ENCODE assay signal across 20 mouse cellular contexts in the genomic region with DNA sequence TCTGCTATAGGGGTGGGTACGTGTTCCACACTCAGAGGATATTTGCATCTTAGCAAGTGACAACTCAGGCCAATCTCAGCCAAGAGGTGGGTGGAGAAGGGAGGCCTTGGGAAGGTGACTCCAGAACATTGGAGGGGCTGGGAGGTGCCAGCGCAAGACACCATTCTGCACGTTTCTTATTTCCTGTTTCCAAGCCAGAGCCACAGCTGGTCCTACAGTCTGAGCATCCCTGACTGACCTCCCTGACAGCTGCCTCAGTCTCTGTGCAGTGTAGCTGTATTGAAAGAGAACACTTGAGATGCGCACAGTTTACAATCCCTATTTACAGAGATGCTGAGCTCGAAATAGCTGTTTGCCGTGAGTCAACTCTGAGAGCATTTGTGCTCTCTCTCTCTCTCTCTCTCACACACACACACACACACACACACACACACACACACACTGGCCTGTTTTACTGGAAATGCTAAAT. TPM values are rescaled to one million over a fixed set of nuclear protein-coding genes. Genes with fewer than 3 reads are reported as not detected.
DNase-seq lines count a peak whose midpoint lies in the region.
"Had no signal": no experiment of that assay in that cellular context is flagged by ENCODE, and none has a peak within 500 bp of the region (broad histone marks: within the 10 kb centered on the region; RNA-seq: fewer than 3 reads in every experiment).

No protein-coding gene starts in this region.

- peak overlapping the region; percentile 57 for H3K27ac ChIP-seq in macrophage
- H3K27ac ChIP-seq: embryonic facial prominence, embryonic 12.5 days; forebrain, embryonic 10.5 days; heart, embryonic 15.5 days; hindbrain, embryonic 13.5 days; limb, embryonic 13.5 days had no signal

- H3K36me3 ChIP-seq in macrophage (ENCODE audit: inconsistent target): no peaks in the 10 kb centered on the region
- H3K36me3 ChIP-seq: embryonic facial prominence, embryonic 12.5 days; forebrain, embryonic 10.5 days; heart, embryonic 15.5 days; hindbrain, embryonic 13.5 days; limb, embryonic 13.5 days had no signal

- 68% methylated on average over 6 of the region's 6 CpGs for WGBS in macrophage (ENCODE audit: missing documents)

- DNase-seq in layer of hippocampus, adult 11-12 months (ENCODE audit: low spot score): peak; percentile 11
- no peak for DNase-seq in layer of hippocampus, postnatal 10 days (ENCODE audit: low spot score in 2 of 2)
- DNase-seq in frontal cortex, postnatal 14 days (ENCODE audit: low spot score in 2 of 2): peak; percentile 23 to 49
- DNase-seq in right cerebral cortex, postnatal 36 days (ENCODE audit: low spot score in 2 of 2): peak; percentile 43 to 62
- no peak for DNase-seq in heart, postnatal 10 days
- no peak for DNase-seq in adrenal gland, postnatal 36 days
- no peak for DNase-seq in ovary, postnatal 36 days (ENCODE audit: low spot score)
- DNase-seq: adrenal gland, adult 8-10 months; cerebellum, postnatal 25 days; gastrocnemius, postnatal 36 days; kidney, adult 2 months; liver, postnatal 0 days; spleen, adult 18-20 months had no signal

- no peak overlapping the region for H3K4me3 ChIP-seq in macrophage (ENCODE audit: inconsistent target)
- H3K4me3 ChIP-seq: embryonic facial prominence, embryonic 12.5 days; forebrain, embryonic 10.5 days; heart, embryonic 15.5 days; hindbrain, embryonic 13.5 days; limb, embryonic 13.5 days; myocyte had no signal

- no peaks in the 10 kb centered on the region for H3K79me2 ChIP-seq in macrophage (ENCODE audit: inconsistent target)

- intact Hi-C loops in heart, postnatal 10 days (cut with DNase I): no loop called here

RNA-seq across cellular contexts. Expression of gene Pparg, which starts 38.8 kb away (rescaled TPM):
- total RNA-seq in layer of hippocampus, postnatal 10 days (2021): 1 to 10 TPM; 1.1 TPM
- 10 to 100 TPM in 22 of 26 experiments, 1 to 10 TPM in 4; 3.8 to 99.8 (median 24.1) TPM for total RNA-seq in macrophage (2018; cell fraction: chromatin; rRNA removed)
- total RNA-seq in macrophage (2018; cell fraction: cytosol; rRNA removed): 10 to 100 TPM; 14.0 to 86.4 (median 26.8) TPM
- 10 to 100 TPM in 24 of 26 experiments, 1 to 10 TPM in 2; 6.7 to 96.1 (median 20.6) TPM for total RNA-seq in macrophage (2018; cell fraction: nucleus; rRNA removed)
- polyA plus RNA-seq in macrophage (2018): 36.4 to 80.3 TPM (median 54.9 TPM) in 3 replicates
- total RNA-seq in heart, postnatal 10 days (2021): 10 to 100 TPM; 13.9 to 32.2 TPM
- total RNA-seq in adrenal gland, postnatal 36 days (2021): 10 to 100 TPM; 50.4 to 65.3 TPM

Comparison
In these comparisons a context has a peak if more than half of its experiments do, and no peak if none do; other contexts are left out.
1. DNase-seq: peak in layer of hippocampus, adult 11-12 months (single experiment), frontal cortex, postnatal 14 days (2 of 2) and right cerebral cortex, postnatal 36 days (2 of 2); none in layer of hippocampus, postnatal 10 days (0 of 2), heart, postnatal 10 days (0 of 2), adrenal gland, postnatal 36 days (0 of 2) and ovary, postnatal 36 days (single experiment).
2. RNA of gene Pparg, which starts 38.8 kb away (total RNA-seq): 50.4 to 65.3 TPM in adrenal gland, postnatal 36 days and 13.9 to 32.2 TPM in heart, postnatal 10 days; 1.1 TPM in layer of hippocampus, postnatal 10 days; every median in the first group is over 4 times any median in the second.